Mouse (Mus musculus): Measurements from ENCODE around the gene Pitpnm2. TPM values are rescaled to one million over a fixed set of nuclear protein-coding genes. Genes with fewer than 3 reads are reported as not detected.

Pitpnm2 gene
- total and polyA plus RNA-seq, 3 experiments = 7.0 to 22.2 TPM; not detected in 1

DNA sequence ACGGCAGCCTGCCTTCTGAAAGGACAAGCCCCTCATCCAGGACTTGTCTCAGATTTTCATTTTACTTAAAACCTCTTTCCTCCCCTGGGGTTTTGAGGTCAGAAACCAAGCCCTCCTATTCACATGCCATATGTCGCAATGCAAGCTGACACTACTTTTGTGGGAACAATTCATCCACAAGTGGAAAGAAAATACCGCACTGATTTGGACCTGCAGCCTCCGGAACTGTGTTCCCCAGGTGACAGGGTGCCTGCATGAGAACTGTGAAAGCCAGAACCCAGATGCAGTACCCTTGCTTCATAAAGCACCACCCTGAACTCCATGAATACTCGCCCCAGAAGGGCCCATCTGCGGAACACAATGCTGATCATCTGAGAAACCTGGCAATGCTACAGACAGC, 22.4 kb downstream of the Pitpnm2 start:
- H3K4me1 ChIP-seq (ENCODE audit: control insufficient read depth in 1 of 2, insufficient read depth in 2 of 2, low read length in 2 of 2) = no peaks in the 10 kb centered on the region
- no peak overlapping the region for H3K9ac ChIP-seq (ENCODE audit: control insufficient read depth, low read depth, low read length, poor library complexity, severe bottlenecking)
- no peaks in the 10 kb centered on the region for H3K79me2 ChIP-seq (ENCODE audit: control insufficient read depth, insufficient read depth, low read length, poor library complexity)
- no peaks in the 10 kb centered on the region for H3K9me3 ChIP-seq (replicated peaks; ENCODE audit: insufficient read depth, low read length)
- H3K36me3 ChIP-seq (ENCODE audit: control insufficient read depth in 1 of 2, insufficient read depth in 2 of 2, low read length in 2 of 2) = no peaks in the 10 kb centered on the region
- no peak overlapping the region for H3K4me3 ChIP-seq (ENCODE audit: control insufficient read depth in 1 of 2, insufficient read depth in 1 of 2, low read depth in 2 of 2, low read length in 2 of 2)
- DNase-seq (ENCODE audit: low read depth, low spot score) = no peak
- TF ChIP-seq MEF2A (IDR thresholded peaks at IDR 0.05; ENCODE audit: extremely low read depth, insufficient replicate concordance, low read depth, low read length, poor library complexity, severe bottlenecking) (no peak), MYC (IDR thresholded peaks at IDR 0.05; ENCODE audit: low read depth, low read length) (no peak), BHLHE40 (IDR thresholded peaks at IDR 0.05; ENCODE audit: borderline replicate concordance, low read depth, low read length) (no peak), TCF12 (IDR thresholded peaks at IDR 0.05; ENCODE audit: low read depth, low read length) (no peak), ZKSCAN1 (IDR thresholded peaks at IDR 0.05; ENCODE audit: low read depth, low read length) (no peak), ZMIZ1 (IDR thresholded peaks at IDR 0.05; ENCODE audit: low read depth, low read length) (no peak), SIN3A (IDR thresholded peaks at IDR 0.05; ENCODE audit: low read length) (no peak)
- H3K27ac ChIP-seq (ENCODE audit: control insufficient read depth, low read depth, low read length) = no peak overlapping the region
- H3K27me3 ChIP-seq (ENCODE audit: control insufficient read depth in 1 of 2, insufficient read depth in 2 of 2, low read length in 2 of 2) = no peaks in the 10 kb centered on the region

DNA sequence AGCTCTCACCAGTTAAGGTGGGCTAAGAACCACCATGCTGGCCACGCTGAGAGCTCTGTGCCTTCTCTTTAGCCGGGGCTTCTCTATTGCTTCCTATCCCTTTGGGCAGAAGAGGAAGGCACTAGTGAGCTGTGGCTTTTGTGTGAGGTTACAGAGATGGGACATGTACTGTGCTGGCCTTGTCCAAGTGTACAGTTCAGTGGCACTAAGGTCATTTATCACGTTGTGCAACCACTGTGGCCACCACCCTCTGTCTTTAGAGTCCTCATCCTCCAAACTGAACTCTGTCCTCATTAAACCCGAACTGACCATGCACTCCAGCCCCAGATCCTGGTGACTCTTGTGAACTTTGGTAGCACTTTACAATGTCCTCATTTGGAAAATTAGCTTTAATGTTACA, 23.1 kb downstream of the Pitpnm2 start:
- Histone ChIP-seq H3K4me1 (ENCODE audit: control insufficient read depth in 1 of 2, insufficient read depth in 2 of 2, low read length in 2 of 2) (no peaks in the 10 kb centered on the region), H3K79me2 (ENCODE audit: control insufficient read depth, insufficient read depth, low read length, poor library complexity) (no peaks in the 10 kb centered on the region), H3K9me3 (replicated peaks; ENCODE audit: insufficient read depth, low read length) (no peaks in the 10 kb centered on the region), H3K27ac (ENCODE audit: control insufficient read depth, low read depth, low read length) (no peak overlapping the region), H3K9ac (ENCODE audit: control insufficient read depth, low read depth, low read length, poor library complexity, severe bottlenecking) (no peak overlapping the region), H3K36me3 (ENCODE audit: control insufficient read depth in 1 of 2, insufficient read depth in 2 of 2, low read length in 2 of 2) (no peaks in the 10 kb centered on the region), H3K27me3 (ENCODE audit: control insufficient read depth in 1 of 2, insufficient read depth in 2 of 2, low read length in 2 of 2) (no peaks in the 10 kb centered on the region), H3K4me3 (ENCODE audit: control insufficient read depth in 1 of 2, insufficient read depth in 1 of 2, low read depth in 2 of 2, low read length in 2 of 2) (no peak overlapping the region)
- TF ChIP-seq MYC (IDR thresholded peaks at IDR 0.05; ENCODE audit: low read depth, low read length) (no peak), POLR2AphosphoS2 (IDR thresholded peaks at IDR 0.05; ENCODE audit: low read length) (no peak), SMC3 (IDR thresholded peaks at IDR 0.05; ENCODE audit: low read depth, low read length) (no peak), CHD2 (IDR thresholded peaks at IDR 0.05; ENCODE audit: low read length) (no peak), MAZ (IDR thresholded peaks at IDR 0.05; ENCODE audit: low read depth, low read length) (no peak), ZC3H11A (IDR thresholded peaks at IDR 0.05; ENCODE audit: low read depth, low read length) (no peak), UBTF (IDR thresholded peaks at IDR 0.05; ENCODE audit: borderline replicate concordance, insufficient read depth, low read depth, low read length) (no peak), BHLHE40 (IDR thresholded peaks at IDR 0.05; ENCODE audit: borderline replicate concordance, low read depth, low read length) (no peak), RCOR1 (IDR thresholded peaks at IDR 0.05; ENCODE audit: low read depth, low read length) (no peak), GATA1 (IDR thresholded peaks at IDR 0.05; ENCODE audit: low read depth, low read length) (no peak), ZMIZ1 (IDR thresholded peaks at IDR 0.05; ENCODE audit: low read depth, low read length) (no peak), HCFC1 (IDR thresholded peaks at IDR 0.05; ENCODE audit: low read depth, low read length) (no peak), ZNF384 (IDR thresholded peaks at IDR 0.05; ENCODE audit: low read depth, low read length) (no peak), KAT2A (conservative IDR thresholded peaks at IDR 0.05; ENCODE audit: low read depth, low read length) (no peak), POLR2AphosphoS5 (IDR thresholded peaks at IDR 0.05; ENCODE audit: borderline replicate concordance, low read depth, low read length) (no peak), MAFK (IDR thresholded peaks at IDR 0.05; ENCODE audit: borderline replicate concordance, low read depth, low read length) (no peak), GABPA (IDR thresholded peaks at IDR 0.05; ENCODE audit: low read depth, low read length) (no peak), JUND (IDR thresholded peaks at IDR 0.05; ENCODE audit: low read depth, low read length) (no peak)
- DNase-seq (ENCODE audit: low read depth, low spot score) = no peak

All from MEL (cell line).